Mouse (Mus musculus): Measurements from ENCODE around the gene Prox1. TPM values are rescaled to one million over a fixed set of nuclear protein-coding genes. Genes with fewer than 3 reads are reported as not detected.

Prox1 gene
- polyA plus RNA-seq, 1 experiment from 2014 or later = 3.7 TPM

DNA sequence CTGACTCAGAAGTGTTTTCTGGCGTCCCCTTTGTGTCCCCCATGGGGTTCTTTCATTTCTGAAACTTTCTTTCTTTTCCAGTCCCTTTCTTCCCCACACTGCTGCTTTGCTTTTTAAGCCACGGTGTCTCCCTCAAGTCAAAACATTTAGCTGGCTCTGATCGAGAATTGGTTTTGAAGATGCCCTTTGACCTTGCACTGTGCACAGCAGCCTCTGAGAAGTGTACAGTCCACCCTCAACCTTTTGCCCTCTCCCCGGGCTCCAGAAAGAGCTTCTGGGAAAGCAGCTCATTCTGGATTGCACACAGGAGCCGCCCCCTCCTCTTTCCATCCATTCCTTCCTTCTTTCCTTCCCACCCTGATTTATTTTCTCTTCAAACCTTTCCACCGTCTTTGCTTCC lies 10.3 kb upstream of the Prox1 start:
- WGBS = 41% methylated on average over 6 of the region's 6 CpGs
- H3K9me3 ChIP-seq (ENCODE audit: control insufficient read depth, low read length) = no peaks in the 10 kb centered on the region
- ATAC-seq (replicated peaks; ENCODE audit: low FRiP score, low TSS enrichment, low read depth) (no peak), DNase-seq (ENCODE audit: low spot score) (no peak)
- H3K9ac ChIP-seq (ENCODE audit: low read length) = no peak overlapping the region
- H3K36me3 ChIP-seq (ENCODE audit: control insufficient read depth, insufficient read depth, low read length) = no peaks in the 10 kb centered on the region
- peaks cover 5% of the 10 kb centered on the region for H3K27me3 ChIP-seq (replicated peaks; ENCODE audit: control insufficient read depth, insufficient read depth, low read length)
- H3K27ac ChIP-seq (ENCODE audit: low read depth) = no peak overlapping the region
- H3K4me3 ChIP-seq (ENCODE audit: low read depth, low read length) = no peak overlapping the region
- H3K4me2 ChIP-seq (ENCODE audit: low read length) = no peak overlapping the region
- no peaks in the 10 kb centered on the region for H3K4me1 ChIP-seq (replicated peaks; ENCODE audit: control insufficient read depth, insufficient read depth, low read length)

DNA sequence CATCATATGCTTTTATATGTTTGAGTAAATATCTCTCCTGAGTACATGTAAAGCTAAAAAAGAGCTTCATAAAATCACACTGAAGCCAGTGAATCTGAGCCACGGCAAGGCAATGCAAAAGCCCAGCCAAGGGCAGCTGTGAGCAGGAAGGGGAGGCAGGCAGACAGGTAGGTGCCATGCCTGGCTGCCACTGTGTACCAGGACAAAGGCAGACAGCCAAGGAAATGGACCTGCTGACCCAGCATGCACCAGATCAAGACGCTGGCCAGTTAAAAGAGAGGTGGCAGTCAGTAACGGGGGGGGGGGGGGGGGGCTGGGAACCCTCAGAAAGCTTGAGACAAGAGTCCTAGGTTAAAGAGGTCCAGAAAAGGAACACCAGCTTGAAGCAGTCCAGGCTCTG lies 6.4 kb upstream of the Prox1 start:
- no peak overlapping the region for H3K4me3 ChIP-seq (ENCODE audit: low read depth, low read length)
- peaks cover 43% of the 10 kb centered on the region for H3K27me3 ChIP-seq (replicated peaks; ENCODE audit: control insufficient read depth, insufficient read depth, low read length)
- 34% methylated on average over 3 of the region's 3 CpGs for WGBS

DNA sequence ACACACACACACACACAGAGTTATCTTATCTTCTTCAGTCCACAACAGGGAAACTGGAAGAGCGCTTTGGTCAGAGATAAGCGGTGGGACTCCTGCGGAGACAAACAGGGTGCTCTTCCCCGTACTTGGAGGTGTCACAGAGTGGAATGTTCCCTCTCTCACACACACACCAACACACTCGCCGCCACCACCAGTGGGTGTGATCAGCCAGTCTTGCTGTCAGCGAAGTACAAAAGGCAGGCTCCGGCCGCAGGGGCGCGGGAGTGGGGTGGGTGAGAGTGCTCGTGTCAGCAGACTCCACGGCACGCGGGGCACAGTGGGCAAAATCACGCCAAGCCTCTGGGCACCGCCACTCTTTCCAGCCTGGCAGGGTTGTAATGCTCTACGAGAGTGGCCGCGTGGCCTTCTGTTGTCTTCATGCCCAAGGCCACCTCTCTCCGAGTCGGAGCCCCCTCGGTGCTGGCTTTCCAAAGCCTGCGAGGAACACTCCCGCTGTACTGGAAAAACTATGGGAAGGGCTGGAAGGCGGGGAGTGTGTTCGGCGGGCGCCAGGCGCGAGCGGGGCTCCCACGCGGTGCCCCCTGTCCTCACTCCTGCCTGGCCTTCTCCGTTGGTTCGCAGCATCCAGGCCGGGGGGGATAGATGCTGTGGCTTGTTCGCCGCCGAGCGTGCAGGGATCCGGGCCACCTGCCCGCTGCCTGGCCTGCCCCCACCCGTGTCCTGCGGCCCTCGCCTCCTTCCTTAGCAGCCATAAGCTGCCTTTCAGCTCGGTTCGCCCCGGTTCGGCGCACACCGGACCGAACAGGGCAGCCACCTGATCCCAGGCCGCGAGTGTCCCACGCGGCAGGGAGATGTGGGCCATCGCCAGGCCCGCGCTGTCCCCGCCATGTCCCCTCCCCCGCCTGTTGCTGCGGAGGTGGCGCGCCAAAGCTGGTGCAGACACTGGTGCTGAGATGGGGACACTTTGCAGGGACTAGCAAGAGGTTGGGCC lies 4.5 kb upstream of the Prox1 start:
- Histone ChIP-seq H3K36me3 (ENCODE audit: control insufficient read depth, insufficient read depth, low read length) (no peaks in the 10 kb centered on the region), H3K4me1 (replicated peaks; ENCODE audit: control insufficient read depth, insufficient read depth, low read length) (peaks cover 20% of the 10 kb centered on the region), H3K4me3 (ENCODE audit: low read depth, low read length) (peak overlapping the region; percentile 32), H3K9me3 (ENCODE audit: control insufficient read depth, low read length) (no peaks in the 10 kb centered on the region), H3K27me3 (replicated peaks; ENCODE audit: control insufficient read depth, insufficient read depth, low read length) (peaks cover 54% of the 10 kb centered on the region), H3K4me2 (ENCODE audit: low read length) (peak overlapping the region; percentile 61), H3K27ac (ENCODE audit: low read depth) (no peak overlapping the region), H3K9ac (ENCODE audit: low read length) (no peak overlapping the region)
- 3% methylated on average over 64 of the region's 65 CpGs for WGBS
- no peak; the same call in 1 of the 2 replicates for ATAC-seq (replicated peaks; ENCODE audit: low FRiP score, low TSS enrichment, low read depth)
- DNase-seq (ENCODE audit: low spot score) = peak; percentile 74

More for the DNA sequence above, 6.4 kb upstream of the Prox1 start:
- peaks cover 20% of the 10 kb centered on the region for H3K4me1 ChIP-seq (replicated peaks; ENCODE audit: control insufficient read depth, insufficient read depth, low read length)
- ATAC-seq (replicated peaks; ENCODE audit: low FRiP score, low TSS enrichment, low read depth) = no peak
- no peak overlapping the region for H3K9ac ChIP-seq (ENCODE audit: low read length)
- DNase-seq (ENCODE audit: low spot score) = no peak
- no peak overlapping the region for H3K27ac ChIP-seq (ENCODE audit: low read depth)
- H3K36me3 ChIP-seq (ENCODE audit: control insufficient read depth, insufficient read depth, low read length) = no peaks in the 10 kb centered on the region
- H3K4me2 ChIP-seq (ENCODE audit: low read length) = no peak overlapping the region
- H3K9me3 ChIP-seq (ENCODE audit: control insufficient read depth, low read length) = no peaks in the 10 kb centered on the region

DNA sequence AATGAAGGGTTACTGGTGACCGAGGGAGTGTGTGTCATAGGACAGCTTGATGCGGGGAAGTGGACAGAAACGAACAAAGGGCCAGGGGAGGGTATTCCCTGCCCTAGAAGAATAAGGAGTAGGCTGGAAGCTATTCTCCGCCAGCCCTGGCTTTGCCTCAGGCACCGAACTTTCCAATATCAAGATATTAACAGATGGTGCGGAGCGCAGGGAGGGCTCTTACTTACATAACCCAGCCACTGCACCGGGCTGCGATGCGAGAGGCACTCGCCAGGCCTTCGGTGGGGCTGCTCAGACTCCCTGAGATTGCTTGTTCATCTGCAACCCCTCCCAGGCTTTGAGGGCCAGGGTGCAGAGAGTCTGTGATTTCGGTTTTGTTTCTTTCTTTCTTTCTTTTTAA lies 3.7 kb upstream of the Prox1 start:
- peak; percentile 76 for DNase-seq (ENCODE audit: low spot score)
- Histone ChIP-seq H3K27me3 (replicated peaks; ENCODE audit: control insufficient read depth, insufficient read depth, low read length) (peaks cover 54% of the 10 kb centered on the region), H3K9ac (ENCODE audit: low read length) (no peak overlapping the region), H3K4me2 (ENCODE audit: low read length) (peak overlapping the region; percentile 61), H3K27ac (ENCODE audit: low read depth) (no peak overlapping the region), H3K4me1 (replicated peaks; ENCODE audit: control insufficient read depth, insufficient read depth, low read length) (peaks cover 22% of the 10 kb centered on the region), H3K36me3 (ENCODE audit: control insufficient read depth, insufficient read depth, low read length) (no peaks in the 10 kb centered on the region), H3K9me3 (ENCODE audit: control insufficient read depth, low read length) (no peaks in the 10 kb centered on the region), H3K4me3 (ENCODE audit: low read depth, low read length) (no peak overlapping the region)
- ATAC-seq (replicated peaks; ENCODE audit: low FRiP score, low TSS enrichment, low read depth) = no peak
- WGBS = 2% methylated on average over 13 of the region's 13 CpGs

DNA sequence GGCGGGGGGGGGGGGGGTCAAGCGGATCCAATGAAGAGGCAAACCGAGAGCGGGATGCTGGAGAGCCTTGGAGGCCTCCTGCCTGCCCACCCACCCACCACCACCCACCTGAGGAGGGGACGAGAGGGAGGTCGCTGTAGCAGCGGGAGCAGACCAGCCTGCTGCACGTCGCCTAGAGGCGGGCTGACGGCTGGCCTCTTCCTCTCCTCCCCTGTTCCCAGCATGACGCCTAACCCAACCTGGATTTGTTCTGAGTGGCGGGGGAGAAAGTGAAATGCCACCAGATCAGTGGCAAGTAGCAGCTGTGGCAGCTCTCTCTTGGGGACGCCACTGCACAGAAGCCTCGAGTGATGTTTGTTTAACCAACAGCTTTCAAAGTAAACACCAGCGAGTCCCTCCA lies 3.1 kb upstream of the Prox1 start:
- DNase-seq (ENCODE audit: low spot score) = peak; percentile 55
- Histone ChIP-seq H3K9me3 (ENCODE audit: control insufficient read depth, low read length) (no peaks in the 10 kb centered on the region), H3K4me3 (ENCODE audit: low read depth, low read length) (no peak overlapping the region), H3K27ac (ENCODE audit: low read depth) (no peak overlapping the region), H3K36me3 (ENCODE audit: control insufficient read depth, insufficient read depth, low read length) (no peaks in the 10 kb centered on the region), H3K4me1 (replicated peaks; ENCODE audit: control insufficient read depth, insufficient read depth, low read length) (peaks cover 22% of the 10 kb centered on the region), H3K9ac (ENCODE audit: low read length) (no peak overlapping the region), H3K27me3 (replicated peaks; ENCODE audit: control insufficient read depth, insufficient read depth, low read length) (peaks cover 54% of the 10 kb centered on the region), H3K4me2 (ENCODE audit: low read length) (peak overlapping the region; percentile 9; the same call in 1 of the 2 replicates)
- no peak for ATAC-seq (replicated peaks; ENCODE audit: low FRiP score, low TSS enrichment, low read depth)
- 2% methylated on average over 15 of the region's 16 CpGs for WGBS

DNA sequence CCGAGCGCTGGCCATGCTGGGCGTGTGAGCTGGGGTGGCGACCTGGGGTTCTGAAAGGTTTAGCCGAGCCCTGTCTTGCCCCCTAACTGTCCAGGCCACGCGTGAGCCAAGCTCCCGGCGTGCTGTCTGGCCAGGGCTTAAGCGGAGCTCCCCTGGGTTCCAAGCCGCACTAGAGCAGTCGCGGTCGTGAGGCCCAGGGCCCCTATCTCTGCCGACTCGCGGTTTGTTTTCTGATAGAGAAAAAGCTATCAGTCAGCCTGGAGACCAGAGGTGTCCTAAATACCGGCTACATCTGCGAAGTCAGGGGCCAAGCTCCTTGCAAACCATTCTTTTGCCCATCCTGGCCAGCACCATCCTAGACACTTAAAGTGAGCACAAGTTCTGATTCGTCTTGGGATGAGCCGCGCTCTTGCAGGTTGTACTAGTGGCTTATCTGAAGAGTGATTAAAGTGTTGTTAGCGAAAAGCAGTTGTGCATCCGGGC lies 2.5 kb upstream of the Prox1 start:
- no peak overlapping the region for H3K27ac ChIP-seq (ENCODE audit: low read depth)
- no peaks in the 10 kb centered on the region for H3K9me3 ChIP-seq (ENCODE audit: control insufficient read depth, low read length)
- DNase-seq (ENCODE audit: low spot score) (peak; percentile 81), ATAC-seq (replicated peaks; ENCODE audit: low FRiP score, low TSS enrichment, low read depth) (no peak)
- peaks cover 25% of the 10 kb centered on the region for H3K4me1 ChIP-seq (replicated peaks; ENCODE audit: control insufficient read depth, insufficient read depth, low read length)
- no peaks in the 10 kb centered on the region for H3K36me3 ChIP-seq (ENCODE audit: control insufficient read depth, insufficient read depth, low read length)
- under 1% methylated on average over 24 of the region's 24 CpGs for WGBS
- no peak overlapping the region for H3K9ac ChIP-seq (ENCODE audit: low read length)
- peak overlapping the region; percentile 5; the same call in 1 of the 2 replicates for H3K4me3 ChIP-seq (ENCODE audit: low read depth, low read length)
- H3K27me3 ChIP-seq (replicated peaks; ENCODE audit: control insufficient read depth, insufficient read depth, low read length) = peaks cover 59% of the 10 kb centered on the region
- peak overlapping the region; percentile 32 for H3K4me2 ChIP-seq (ENCODE audit: low read length)

DNA sequence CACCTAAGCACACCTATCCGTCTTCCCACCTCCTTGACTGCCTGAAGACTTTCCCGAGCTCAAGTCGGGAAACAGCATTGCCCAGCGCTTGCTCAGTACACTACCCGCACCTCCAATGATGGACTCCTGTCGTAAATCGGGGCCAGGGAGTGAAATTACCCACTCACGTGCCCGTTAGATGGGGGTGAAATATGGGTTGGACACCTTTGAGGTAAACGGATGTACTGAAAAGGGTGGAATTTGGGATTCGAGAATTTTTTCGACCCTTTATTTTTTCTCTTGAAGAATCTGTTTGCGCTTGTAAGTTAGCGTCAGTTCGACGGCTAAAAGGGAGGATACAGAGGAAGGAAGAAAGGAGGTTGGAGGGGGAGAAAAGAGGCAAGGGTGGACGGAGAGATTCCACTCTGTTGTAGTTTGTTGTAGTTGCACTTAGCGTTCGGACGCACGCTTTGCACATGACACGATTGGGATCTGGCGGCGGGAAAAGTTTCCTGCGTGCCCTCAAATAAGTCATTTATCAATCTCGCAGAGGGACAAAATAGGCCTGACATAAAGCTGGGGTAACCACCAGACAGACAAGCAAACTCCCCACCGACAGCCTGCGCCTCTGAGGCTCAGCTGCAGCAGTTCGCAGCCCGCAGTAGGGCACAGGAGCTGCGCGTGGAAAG lies 1.9 kb upstream of the Prox1 start:
- 2% methylated on average over 32 of the region's 32 CpGs for WGBS
- H3K4me1 ChIP-seq (replicated peaks; ENCODE audit: control insufficient read depth, insufficient read depth, low read length) = peaks cover 25% of the 10 kb centered on the region
- no peak overlapping the region for H3K27ac ChIP-seq (ENCODE audit: low read depth)
- ATAC-seq (replicated peaks; ENCODE audit: low FRiP score, low TSS enrichment, low read depth) (no peak), DNase-seq (ENCODE audit: low spot score) (peak; percentile 73)
- H3K9ac ChIP-seq (ENCODE audit: low read length) = no peak overlapping the region
- H3K27me3 ChIP-seq (replicated peaks; ENCODE audit: control insufficient read depth, insufficient read depth, low read length) = peaks cover 60% of the 10 kb centered on the region
- H3K4me3 ChIP-seq (ENCODE audit: low read depth, low read length) = 0 out of 2 replicates have a peak overlapping the region, but pooled peaks have one; percentile 5
- no peaks in the 10 kb centered on the region for H3K9me3 ChIP-seq (ENCODE audit: control insufficient read depth, low read length)
- peak overlapping the region; percentile 32; the same call in 1 of the 2 replicates for H3K4me2 ChIP-seq (ENCODE audit: low read length)
- H3K36me3 ChIP-seq (ENCODE audit: control insufficient read depth, insufficient read depth, low read length) = no peaks in the 10 kb centered on the region

DNA sequence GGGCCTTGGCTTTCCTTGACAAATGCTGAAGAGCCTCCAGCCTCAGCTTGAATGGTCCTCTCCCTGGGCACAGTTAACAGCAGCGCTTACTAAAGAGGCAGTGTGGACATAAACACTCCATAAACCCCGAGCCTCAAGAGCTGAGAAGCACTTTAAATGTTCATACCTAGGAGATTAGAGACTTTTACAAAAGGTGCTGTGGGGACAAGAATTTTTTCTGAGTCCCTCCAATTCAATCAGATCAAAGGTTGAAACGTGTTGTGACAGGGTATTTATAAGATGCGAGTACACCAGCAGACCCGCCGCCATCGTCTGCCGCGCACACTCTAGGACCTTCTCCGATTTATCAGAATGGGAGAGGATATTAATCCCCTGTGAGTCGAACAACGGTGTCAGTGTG lies 1.2 kb upstream of the Prox1 start:
- Histone ChIP-seq H3K9me3 (ENCODE audit: control insufficient read depth, low read length) (no peaks in the 10 kb centered on the region), H3K36me3 (ENCODE audit: control insufficient read depth, insufficient read depth, low read length) (no peaks in the 10 kb centered on the region), H3K27me3 (replicated peaks; ENCODE audit: control insufficient read depth, insufficient read depth, low read length) (peaks cover 63% of the 10 kb centered on the region), H3K9ac (ENCODE audit: low read length) (no peak overlapping the region), H3K4me2 (ENCODE audit: low read length) (no peak overlapping the region), H3K4me3 (ENCODE audit: low read depth, low read length) (no peak overlapping the region), H3K27ac (ENCODE audit: low read depth) (no peak overlapping the region), H3K4me1 (replicated peaks; ENCODE audit: control insufficient read depth, insufficient read depth, low read length) (peaks cover 25% of the 10 kb centered on the region)
- WGBS = under 1% methylated on average over 12 of the region's 12 CpGs
- ATAC-seq (replicated peaks; ENCODE audit: low FRiP score, low TSS enrichment, low read depth) = no peak
- peak; percentile 63 for DNase-seq (ENCODE audit: low spot score)
